Mouse (Mus musculus): ENCODE data around the gene Pip5kl1.

The Pip5kl1 gene

DNA sequence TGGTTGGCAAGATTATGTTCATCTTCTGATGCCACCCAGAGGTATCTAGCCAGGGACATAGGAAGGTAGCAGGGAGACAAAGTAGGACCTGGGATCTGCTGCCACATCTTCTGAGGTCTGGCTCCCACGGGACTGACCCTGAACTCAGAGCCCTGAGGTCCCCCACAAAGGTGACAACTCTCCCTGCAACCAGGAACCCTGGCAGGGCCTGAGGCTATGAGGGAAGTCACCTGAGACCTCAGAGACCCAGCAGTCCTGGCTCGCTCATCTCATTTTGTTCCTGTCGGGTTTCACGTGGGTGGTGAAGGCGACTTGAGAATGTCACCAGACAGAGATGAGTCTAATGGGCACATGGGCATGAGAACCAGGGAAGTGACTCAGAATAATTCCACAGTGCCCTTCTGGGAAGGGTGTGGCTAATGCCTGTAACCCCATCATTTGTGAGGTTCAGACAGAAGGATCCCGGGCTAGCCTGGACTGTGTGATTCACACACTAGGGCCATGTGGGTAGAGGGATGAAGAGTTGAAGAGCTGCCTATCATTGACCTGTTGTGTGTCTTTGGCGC is 10.6 kb downstream of the Pip5kl1 start:
- no peak for DNase-seq (ENCODE audit: low spot score in 2 of 2)

DNA sequence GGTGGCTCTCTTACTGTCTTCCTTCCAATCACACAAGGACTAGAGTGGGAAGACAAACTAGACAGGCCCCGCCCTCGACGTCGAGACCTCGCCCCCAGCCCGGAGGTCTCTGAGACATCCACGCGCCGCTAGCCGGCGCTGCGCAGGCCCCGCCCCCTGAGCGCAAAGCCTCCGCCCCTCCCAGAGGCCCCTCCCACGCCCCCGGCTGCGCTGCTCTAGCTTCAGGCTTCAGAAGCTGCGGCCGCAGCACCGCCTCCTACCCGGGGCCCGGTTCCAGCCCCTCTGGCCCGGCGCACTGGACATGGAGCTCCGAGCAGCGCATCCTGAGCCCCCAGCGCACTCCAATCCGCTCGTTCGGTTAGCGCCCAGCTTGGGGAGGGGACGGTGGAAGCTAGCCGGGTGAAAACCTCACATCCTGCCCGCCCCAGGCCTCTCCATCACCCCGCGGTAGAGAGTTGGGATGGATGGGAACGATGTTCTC is 12.3 kb downstream of the Pip5kl1 start, which contains the start of gene St6galnac4:
Gene St6galnac4 (plus strand): TSS at position 225 of the 481 bp plus-strand sequence.
- DNase-seq (ENCODE audit: low spot score in 2 of 2) = peak; percentile 87 to 90

DNA sequence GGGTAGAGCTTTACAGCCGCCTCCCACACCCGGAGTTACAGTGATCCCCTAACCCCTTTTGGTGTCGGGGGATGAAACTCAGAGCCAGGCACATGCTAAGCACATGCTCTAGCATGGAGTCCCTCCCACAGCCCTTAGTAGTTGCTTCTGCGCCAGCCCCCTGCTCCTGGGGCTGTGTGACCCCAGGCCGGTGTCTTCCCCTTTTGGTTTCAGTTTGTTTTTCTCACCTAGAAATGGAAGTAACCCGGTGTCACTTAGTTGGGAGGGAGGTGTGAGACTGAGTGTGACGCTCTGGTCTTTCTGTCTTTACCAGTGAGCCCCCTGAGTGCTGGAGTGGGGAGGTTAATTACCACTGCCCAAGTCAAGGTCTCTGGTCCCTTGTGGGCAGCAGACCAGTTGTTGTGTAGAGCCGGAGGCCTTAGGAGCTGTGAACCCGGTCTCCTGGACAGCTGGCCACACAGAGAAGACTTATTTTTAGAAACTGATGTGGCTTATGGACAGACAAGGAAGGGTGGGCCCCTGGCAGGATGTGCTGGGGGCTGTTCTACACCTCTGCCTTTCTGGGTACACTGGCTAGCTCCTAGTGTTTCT is 13.2 kb downstream of the Pip5kl1 start:
- no peak for DNase-seq (ENCODE audit: low spot score in 2 of 2)

DNA sequence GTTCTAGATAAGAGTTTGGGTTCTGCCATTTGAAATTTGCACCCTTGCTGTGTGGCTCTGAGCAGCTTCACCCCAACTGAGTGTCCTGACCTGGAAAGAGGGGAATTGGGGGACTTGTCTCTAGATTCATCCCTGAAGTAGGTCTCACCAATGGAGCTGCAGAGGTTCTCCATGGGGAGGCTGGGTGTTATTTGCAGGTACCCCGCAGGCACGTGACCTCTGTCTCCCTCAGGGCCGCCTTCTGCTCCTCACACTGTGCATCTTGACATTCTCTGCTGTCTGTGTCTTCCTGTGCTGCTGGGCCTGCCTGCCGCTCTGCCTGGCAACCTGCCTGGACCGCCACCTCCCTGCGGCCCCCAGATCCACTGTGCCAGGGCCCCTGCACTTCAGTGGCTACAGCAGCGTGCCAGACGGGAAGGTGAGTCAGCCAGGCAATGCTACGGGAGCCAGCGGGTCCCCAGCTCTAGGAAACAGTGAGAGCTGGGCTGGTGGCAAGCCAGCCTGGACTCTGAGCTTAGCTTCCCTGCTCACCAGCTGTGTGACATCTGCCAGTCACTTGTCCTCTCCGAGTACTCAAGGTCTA is 14.7 kb downstream of the Pip5kl1 start:
- peak; percentile 57 to 62 for DNase-seq (ENCODE audit: low spot score in 2 of 2)

DNA sequence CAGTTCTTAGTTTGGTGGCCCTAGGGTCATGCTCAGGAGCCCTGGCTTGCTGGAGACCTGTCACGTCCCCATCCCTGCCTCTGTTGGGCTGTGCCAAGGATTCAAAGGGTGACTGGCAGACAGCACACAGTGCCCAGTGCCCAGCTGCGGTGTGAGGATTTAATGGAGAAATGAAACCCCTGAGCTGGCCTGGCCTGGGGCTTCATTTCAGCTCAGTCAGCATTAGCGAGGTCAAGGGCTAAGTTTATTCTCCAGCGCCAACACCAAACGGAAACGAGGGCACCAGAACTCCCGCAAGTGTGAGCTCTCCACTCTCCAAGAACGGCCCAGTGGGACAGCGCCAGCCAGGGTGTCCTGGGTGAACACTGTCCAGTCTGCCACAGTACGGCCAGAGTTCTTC is 15.6 kb downstream of the Pip5kl1 start:
- DNase-seq (ENCODE audit: low spot score in 2 of 2) = no peak

DNA sequence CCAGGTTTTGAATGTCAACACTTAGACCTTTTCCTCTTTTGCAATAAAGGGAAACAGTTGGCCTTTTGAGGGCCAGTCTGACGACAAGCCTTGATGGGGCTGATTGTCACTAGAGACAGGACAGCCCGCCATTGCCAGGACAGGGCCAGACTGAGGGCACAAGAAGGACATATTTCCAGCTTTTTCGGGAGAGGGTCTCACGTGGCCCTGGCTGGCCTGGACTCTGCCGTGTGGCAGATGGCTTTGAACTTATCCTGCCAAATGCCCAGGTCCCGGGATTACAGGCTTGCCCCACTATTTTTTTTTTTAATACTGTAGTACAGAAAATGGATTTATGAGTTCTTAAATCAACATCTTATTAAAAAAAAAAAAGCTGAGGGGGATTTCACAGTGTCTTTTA is 16.7 kb downstream of the Pip5kl1 start:
- DNase-seq (ENCODE audit: low spot score in 2 of 2) = no peak

DNA sequence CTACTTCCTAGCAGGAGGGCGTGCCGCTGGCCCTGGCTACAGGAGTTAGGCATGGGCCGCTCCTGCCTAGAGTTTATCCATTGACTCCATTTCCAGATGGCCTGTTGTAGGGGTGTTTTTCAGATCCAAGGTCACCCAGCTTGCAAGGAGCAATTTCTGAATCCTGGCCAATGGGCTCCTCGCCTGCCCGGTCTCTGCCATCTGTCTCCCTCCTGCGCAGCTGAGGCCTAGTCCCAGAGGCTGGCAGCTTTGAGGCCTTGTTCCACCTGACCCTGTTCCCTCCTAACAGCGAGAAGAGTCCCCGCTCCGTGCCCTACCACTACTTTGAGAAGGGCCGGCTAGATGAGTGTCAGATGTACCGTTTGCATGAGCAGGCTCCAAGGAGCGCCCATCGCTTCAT is 22.1 kb downstream of the Pip5kl1 start:
- no peak for DNase-seq (ENCODE audit: low spot score in 2 of 2)

DNA sequence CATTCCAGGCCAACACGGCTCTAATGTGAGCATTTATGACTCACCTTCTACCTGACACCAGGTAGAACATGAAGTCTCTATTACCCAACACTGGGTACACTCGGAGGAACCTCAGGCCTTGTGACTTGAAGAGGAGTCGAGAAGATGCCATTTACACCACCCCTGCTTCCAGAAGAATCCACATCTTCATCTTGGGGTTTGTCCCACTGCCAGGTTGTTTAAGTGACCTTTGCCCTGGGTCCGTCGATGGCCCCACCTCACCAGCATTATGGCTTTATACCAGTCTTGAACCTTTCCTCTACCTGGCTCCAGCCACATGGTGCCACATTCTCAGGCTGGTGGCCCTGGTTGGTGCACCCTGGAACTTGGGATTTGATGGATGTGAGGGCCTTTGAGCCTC is 22.7 kb downstream of the Pip5kl1 start:
- DNase-seq (ENCODE audit: low spot score in 2 of 2) = no peak

DNA sequence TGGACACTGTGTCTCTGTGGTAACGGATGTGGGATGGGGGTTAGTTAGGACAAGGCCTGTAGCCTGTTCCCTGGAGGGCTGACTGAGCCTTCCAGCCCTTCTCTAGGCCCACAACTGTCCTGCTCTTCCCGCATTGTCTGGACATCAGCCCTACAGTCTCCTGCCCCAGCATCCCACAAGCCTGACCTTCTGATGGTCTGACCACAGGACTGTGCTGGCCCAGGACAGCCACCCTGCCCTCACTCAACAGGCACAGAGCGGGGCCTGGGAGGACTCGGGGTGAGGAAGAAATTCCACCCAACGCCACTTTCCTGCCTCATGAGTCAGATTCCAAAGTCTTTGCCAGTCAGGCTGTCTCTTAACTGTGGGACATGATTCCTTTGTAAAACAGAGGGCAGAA is 23.1 kb downstream of the Pip5kl1 start:
- DNase-seq (ENCODE audit: low spot score in 2 of 2) = no peak

DNA sequence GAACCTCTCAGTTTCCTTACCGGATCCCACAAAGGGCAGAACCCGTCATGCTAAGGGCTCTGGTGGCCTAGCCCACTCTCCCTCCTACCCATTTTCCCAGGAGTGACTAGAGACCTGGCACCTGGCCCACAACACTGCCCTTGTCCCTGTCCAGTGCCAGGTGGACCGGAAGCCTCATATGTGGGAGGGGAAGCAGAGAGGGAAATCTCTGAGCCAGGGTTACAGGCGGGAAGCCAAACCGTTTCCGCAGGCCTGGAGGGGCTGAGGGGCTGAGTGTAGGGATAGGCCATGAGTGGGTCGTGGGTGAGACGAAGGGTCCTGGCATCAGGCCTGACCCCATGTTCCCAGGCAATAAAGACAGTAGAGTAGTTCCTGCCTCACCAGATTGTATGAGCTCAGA is 23.9 kb downstream of the Pip5kl1 start:
- DNase-seq (ENCODE audit: low spot score in 2 of 2) = no peak

DNA sequence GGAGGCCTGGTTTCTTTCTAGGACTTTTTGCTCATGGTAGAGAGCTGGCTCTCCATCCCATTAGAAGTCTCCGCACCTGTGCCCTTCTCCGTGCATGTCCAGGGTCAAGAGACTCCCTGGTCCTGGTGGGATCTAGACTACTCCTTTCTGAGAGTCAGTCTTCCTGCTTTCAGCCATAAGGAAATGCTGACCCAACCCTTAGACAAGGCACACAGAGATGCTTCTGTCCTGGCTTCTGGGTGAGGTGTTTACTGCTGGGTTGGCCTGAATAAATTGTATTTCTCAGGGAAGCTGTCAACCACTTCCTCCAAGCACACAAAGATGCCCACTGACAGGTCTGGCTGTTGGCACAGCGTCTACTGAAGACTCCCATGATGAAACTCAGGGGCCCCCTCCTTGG is 24.8 kb downstream of the Pip5kl1 start, which contains the start of gene St6galnac6:
Gene St6galnac6 (plus strand): TSS at position 301 of the 400 bp plus-strand sequence.
- no peak for DNase-seq (ENCODE audit: low spot score in 2 of 2)

DNA sequence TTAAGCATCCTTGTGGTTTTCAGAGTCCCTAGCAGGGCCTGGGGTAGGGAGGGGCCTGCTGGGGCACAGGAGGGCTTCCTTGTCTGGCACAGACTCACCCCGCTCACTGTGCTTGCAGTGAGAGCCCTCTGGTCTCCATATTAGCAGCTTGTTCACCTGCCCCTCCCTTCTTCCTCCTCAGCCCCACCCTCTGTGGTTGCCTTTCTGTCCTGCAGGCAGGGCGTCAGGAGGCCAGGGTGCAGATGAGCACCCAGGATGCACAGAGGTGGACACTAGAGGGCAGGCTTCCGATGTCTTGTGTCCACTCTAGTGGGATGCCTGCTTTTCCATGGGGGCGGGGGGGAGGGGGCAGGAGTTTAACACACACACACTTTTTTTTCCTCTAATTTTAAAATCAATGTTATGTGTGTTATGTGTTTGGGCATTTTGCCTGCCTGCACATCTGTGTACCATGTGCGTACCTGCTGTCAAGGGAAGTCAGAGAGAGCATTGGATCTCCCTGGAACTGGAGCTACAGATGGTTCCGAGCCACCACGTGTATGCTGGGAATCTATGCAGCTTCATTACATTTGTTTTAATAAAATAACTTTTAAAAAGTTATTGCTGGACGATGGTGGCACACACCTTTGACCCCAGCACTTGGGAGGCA is 26.9 kb downstream of the Pip5kl1 start:
- no peak for DNase-seq (ENCODE audit: low spot score in 2 of 2)

DNA sequence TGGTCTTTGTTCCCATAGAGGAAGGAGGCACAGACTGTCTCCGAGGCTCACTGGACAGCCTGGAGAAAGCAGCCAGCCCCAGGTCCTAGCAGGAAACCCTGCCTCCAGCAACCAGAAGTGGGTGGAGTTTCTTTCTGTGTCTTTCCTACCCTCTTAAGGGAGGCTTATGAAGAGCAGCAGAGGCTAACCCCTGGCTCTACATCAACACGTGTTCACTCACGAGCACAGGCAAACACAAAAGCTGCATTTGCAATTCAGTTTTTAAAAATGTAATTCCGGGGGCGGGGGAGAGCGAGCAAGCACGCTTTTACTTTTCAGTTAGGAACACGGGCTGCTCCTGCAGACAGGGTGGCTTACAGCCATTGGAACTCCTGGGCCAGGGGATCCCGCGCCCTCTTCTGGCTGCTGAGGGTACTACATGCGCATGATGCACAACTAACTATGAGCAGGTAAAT is 28.0 kb downstream of the Pip5kl1 start:
- peak; percentile 92 to 94 for DNase-seq (ENCODE audit: low spot score in 2 of 2)

DNA sequence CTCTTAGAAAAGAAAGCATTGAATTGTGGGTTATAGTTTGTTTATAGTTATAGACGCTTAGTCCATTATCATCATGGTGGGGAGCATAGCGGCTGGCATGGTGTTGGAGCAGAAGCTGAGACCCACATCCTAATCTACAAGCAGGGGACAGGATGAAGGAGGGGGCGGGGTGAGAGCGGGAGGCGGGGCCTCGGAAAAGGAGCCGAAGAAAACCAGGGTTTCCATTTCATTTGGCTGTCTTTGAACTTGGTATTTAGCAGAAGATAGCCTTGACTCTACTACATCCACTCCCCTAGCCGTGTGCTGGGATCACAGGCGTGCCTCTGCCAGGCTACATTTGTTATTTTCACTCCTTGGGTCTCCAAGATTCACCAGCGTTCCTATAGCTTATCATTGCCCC is 30.0 kb downstream of the Pip5kl1 start:
- no peak for DNase-seq (ENCODE audit: low spot score in 2 of 2)

DNA sequence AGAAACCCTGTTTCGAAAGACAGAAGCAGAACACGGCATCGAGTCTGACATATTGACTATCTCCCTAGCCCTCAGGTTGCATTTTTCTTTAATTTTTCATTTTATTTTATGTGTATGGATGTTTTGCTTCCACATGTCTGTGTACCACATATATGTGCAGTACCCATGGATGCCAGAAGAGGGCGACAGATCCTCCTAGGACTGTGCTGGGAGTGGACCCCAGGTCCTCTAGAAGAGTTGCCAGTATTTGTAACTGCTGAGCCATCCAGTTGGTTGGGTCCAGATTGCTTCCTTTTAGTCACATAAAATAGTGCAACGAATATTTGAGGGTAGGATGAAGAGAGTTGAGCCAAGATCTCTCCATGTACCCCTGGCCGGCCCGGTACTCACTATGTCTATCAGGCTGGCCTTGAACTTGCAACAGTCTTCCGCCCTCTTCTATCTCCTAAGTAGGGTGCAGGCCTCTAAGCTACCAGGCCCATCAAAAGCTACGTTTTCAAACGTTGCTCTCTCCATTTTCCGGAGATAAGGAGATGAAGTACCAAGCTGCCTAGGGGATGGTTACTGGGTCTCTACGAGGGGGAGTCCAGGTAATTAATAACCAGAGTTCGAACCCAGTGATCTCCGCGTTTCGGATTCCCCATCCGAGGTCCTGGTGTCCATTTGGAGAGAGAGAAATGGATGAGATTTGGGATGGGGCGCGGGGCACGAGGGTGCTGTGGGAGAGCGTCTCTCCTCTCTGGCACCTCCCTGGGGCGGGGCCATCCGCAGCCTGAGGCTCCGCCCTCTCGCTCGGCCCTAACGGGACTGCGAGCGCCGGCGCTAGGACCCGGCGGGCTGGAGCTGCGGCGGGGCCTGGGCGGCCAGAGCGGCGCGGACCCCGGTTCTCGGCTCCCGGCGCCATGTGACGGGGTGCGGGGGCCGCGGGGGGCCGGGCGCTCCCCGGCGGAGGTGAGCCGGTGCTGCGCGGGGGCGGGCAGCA is 31.9 kb downstream of the Pip5kl1 start:
- peak; percentile 71 to 81 for DNase-seq (ENCODE audit: low spot score in 2 of 2)

DNA sequence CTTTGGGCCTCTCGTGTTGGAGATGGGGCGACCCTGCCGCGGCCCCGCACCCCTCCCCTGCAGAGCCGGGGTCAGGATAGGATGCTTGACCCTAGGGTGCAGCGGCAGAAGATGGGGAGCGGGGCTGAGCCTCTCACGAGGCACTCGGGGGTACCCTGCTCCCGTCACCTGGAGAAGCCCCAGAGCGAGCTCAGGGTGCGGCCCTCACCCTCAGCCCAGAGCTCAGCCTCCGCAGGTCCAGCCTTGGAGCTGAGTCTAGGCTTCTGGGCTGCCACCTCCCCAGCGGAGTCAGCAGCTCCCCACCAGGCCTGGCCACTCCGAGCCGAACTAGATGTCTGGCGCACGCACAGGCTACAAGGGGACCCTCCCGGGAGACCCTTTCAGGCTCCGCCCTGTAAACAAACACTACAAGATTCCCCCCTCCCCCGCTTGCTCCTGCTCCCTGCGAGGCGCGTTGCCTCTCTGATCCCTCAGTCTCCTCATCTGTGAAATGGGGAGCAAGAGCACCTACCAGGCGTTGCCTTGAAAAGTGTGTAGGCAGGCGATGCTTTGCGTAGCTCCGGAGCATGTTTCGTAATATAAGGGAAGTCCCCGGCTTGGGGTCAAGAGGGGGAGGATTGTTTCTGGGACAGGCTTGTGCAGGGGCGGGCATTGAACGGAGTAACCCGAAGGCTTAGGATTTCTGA is 32.8 kb downstream of the Pip5kl1 start:
- DNase-seq (ENCODE audit: low spot score in 2 of 2) = peak; percentile 55 to 60

DNA sequence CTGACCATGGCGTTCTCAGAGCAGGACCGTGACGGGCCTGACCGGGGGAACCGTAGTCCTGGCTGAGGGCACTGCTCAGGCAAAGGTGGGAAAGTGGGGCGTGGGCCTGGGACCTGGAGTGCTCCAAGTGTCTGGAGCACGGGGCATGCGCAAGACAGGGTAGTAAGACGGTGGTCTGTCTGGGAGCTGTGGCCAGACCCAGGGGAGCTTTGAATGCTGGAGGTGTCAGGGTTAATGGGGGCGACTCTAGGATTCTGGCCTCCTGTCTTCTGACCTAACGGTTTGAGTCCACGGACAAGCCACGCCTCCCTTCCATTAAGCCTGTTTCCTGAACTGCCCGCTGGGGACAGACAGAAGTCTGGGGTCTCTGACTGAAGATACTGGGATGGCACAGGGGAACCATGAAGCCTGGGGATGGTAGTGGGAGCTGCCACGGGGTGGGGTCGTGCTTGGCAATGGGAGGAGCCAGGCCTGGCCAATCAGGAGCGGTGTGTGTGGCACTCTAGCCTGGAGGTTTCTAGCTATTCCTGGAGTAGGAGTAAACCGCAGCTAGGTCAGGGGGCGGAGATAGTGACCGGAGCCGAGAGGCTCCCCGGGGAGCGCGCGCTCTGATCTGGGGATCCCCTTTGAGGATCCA is 33.7 kb downstream of the Pip5kl1 start:
- DNase-seq (ENCODE audit: low spot score in 2 of 2) = peak; percentile 43 to 47

DNA sequence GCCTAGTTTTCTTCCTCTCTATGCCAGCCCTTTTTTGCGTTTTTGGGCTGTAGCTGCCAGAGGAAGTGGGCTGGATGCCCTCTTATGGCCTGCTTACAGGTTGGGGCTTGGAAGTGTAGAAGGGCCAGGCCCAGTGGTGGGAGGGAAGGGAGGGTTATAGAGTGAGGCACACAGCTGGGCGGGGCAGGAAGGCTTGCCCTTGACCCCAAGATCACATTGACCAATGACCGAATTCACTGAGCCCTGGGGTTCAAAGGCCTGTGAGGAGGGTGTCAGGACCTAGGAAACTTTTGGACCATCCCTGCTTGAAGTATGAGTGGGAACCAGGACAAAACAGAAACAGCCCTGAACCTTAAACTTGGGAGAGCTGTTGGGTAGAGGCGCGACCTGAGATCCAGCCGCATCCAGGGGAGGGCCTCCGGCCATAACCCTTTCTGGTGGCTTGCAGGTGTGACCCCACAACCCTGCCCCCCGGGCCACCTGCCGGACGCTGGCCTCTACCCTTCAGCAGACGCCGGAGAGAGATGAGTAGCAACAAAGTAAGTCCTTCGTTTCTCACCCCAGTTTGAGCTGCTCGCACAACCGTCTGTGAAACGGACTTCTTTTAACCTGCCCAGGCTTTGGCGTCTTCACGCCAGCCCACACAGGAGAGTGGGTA is 34.3 kb downstream of the Pip5kl1 start:
- no peak for DNase-seq (ENCODE audit: low spot score in 2 of 2)

DNA sequence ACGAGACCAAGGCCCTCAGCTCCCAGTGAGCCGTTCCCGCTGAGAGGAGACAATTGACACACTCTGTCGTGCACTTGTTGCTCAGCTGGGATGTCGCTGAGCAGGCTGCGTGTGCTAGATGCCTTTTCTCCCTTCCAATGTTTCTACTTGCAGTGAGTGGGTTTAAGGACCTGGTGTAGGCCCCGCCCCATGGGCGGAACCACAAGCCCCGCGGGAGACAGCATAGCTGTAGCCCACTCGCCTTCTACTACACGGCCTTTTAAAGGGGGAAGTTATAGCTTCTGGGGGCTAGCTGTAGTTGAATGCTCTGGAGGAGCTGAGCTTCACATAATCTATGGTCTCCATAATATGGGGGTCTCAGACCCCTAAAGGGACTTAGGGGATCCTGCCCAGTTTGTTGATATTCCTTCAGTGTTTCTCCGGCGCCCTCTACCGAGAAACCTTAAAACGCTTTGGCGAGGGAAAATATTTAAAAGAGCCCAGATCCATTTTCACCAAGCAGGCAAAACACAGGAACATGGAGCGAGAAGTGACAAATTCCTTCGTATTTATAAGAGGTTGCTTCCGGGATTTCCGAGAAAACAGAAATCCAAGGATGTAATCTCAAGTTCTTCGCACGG is 36.1 kb downstream of the Pip5kl1 start:
- peak; percentile 58 to 71 for DNase-seq (ENCODE audit: low spot score in 2 of 2)

Measured in right cerebral cortex, adult 2 months (tissue).